Mouse (Mus musculus) cerebellum, adult (tissue): ENCODE data around the gene Pgp.
"Not testable (repeated sequence)": the region's sequence is repeated elsewhere in the genome, so short reads cannot be mapped to it uniquely, and the experiment has no call there.

Source experiments
- ATAC-seq: cut with Nextera tagmentation; 2 replicates; pipeline ENCODE4 v1.9.2; 2017; ENCODE audit warnings: mild to moderate bottlenecking, moderate library complexity, mixed read lengths; ENCODE audit not compliant: insufficient number of reproducible peaks, low FRiP score, low TSS enrichment

Gene Pgp

GRCm38 (mm10) chr17:24455523-24456206 lies 14.5 kb upstream of the Pgp start:
- ATAC-seq = not testable (repeated sequence)

- ATAC-seq = no peak
Measured at GRCm38 (mm10) chr17:24461580-24461979, 8.6 kb upstream of the Pgp start.

- no peak for ATAC-seq
Measured at GRCm38 (mm10) chr17:24462932-24463331, 7.3 kb upstream of the Pgp start.

GRCm38 (mm10) chr17:24463374-24464133 lies 6.6 kb upstream of the Pgp start:
- no peak for ATAC-seq

- ATAC-seq = no peak
Measured at GRCm38 (mm10) chr17:24468636-24469246, 1.5 kb upstream of the Pgp start.

- ATAC-seq = no peak
Measured at GRCm38 (mm10) chr17:24469336-24469909, 769 bp upstream of the Pgp start.

- ATAC-seq = peak; percentile 9; the same call in 1 of the 2 replicates
Measured at GRCm38 (mm10) chr17:24470701-24471527, 722 bp downstream of the Pgp start.

GRCm38 (mm10) chr17:24472512-24472911 lies 2.3 kb downstream of the Pgp start:
- no peak for ATAC-seq

GRCm38 (mm10) chr17:24473612-24474275 lies 3.6 kb downstream of the Pgp start, which contains the start of gene Bricd5:
Gene Bricd5 (plus strand): TSS chr17:24473884.
- no peak for ATAC-seq

GRCm38 (mm10) chr17:24474557-24474956 lies 4.4 kb downstream of the Pgp start:
- no peak for ATAC-seq

GRCm38 (mm10) chr17:24475586-24475985 lies 5.4 kb downstream of the Pgp start:
- no peak for ATAC-seq

- no peak for ATAC-seq
Measured at GRCm38 (mm10) chr17:24476022-24476776, 6.0 kb downstream of the Pgp start.

GRCm38 (mm10) chr17:24477053-24477984 lies 7.1 kb downstream of the Pgp start:
- no peak for ATAC-seq

GRCm38 (mm10) chr17:24477985-24478600 lies 7.9 kb downstream of the Pgp start:
- peak; percentile 9; the same call in 1 of the 2 replicates for ATAC-seq

GRCm38 (mm10) chr17:24478663-24479380 lies 8.6 kb downstream of the Pgp start, which contains the start of gene Mlst8:
Gene Mlst8 (minus strand): TSS chr17:24479078.
- ATAC-seq = peak; percentile 84

GRCm38 (mm10) chr17:24479431-24479830 lies 9.2 kb downstream of the Pgp start:
- ATAC-seq = no peak
